Mouse (Mus musculus) retina, embryonic 14.5 days (tissue): Measurements from ENCODE around the gene Xrcc5.

Experiments used
- DNase-seq: peaks from one replicate; pipeline ENCODE4 v3.0.0-alpha.2; 2015; ENCODE audit warnings: low spot score

Xrcc5 gene

GRCm38 (mm10) chr1:72315447-72315846, 8.2 kb downstream of the Xrcc5 start:
- DNase-seq, result no peak

DNA sequence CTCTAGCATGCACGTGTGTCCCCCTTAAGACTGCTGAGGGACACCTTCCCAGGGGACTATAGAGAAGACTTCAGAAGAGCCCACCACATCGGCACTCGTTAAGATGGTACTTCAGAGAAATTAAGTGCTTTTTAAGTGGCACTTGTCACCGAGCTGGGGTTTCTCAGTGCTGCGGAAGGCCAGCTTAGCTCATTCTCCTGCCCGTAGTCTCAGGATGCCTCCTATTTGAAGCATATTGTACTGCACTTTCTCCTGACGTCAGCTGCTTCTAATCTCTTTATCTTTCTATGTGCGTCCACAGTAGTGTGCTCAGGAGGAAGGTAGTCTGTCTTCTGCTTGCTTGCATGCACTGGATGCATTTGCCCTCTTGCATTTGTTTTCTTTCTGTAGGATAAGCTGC, 9.2 kb downstream of the Xrcc5 start:
- DNase-seq, result no peak

DNA sequence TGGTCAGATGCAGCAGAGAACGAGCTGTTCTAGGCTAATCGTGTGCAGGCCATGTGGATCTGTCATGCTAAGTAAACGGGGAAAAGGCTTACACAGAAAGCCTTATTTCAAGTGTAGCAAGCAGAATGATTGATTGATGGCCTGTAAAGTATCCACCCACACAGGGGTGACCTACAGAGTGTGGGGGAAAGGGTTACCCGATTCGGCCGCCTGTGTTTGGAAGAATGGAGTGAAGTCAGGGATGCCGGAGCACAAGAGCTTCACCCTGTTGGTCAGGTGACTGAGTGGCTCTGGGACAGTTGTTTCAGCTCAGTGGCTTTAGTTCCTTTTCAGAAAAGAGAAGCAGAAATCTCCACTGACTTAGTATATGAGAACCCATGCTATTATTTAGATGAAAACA, 9.7 kb downstream of the Xrcc5 start:
- DNase-seq, result no peak

- DNase-seq, result no peak
Measured at GRCm38 (mm10) chr1:72320759-72321158, 13.5 kb downstream of the Xrcc5 start.

DNA sequence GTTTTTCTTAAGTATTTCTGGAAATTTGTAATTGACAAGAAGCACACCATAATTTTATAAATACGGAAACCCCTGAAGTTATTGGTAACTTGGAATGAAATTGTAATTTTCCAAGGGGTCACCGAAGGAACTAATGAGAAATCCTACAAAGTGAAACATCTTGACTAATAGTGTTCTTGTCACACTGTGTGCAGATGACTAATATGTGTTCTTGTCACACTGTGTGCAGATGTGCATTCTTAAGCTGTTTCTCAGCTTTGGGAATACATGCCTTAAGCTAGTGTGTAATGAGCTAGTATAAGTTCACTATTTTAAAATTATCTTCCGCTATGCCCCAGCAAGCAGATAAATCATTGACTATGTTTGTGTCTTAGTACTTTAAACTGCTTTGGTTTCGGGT, 16.0 kb downstream of the Xrcc5 start:
- DNase-seq, result no peak

DNA sequence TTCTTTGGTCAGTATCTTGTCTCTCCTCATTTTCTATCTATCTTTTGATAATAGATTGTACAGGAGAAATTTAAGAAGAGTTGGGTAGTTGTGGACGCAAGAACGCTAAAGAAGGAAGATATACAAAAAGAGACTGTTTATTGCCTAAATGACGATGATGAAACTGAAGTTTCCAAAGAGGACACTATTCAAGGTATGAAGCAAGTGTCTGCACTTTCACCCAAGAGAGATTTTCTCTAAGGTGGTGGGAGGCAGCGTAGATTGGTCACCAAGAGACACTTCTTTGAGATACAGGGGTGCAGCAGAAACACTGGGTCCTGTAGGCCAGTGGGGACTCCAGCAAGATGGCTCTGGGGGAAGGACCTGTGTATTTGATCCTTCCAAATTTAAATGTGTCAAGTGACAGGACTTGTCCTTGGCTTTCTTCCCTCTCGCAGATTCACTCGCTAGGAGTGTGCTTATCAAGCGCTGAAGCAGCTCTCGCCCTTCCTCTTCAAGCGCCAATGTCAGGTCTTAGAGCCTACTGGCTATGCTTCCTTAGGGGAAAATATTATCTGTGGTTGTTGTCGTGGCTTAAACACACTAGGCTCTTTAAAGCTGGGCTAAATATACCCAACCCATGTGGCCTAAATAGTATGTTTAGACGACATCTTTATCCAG, 19.1 kb downstream of the Xrcc5 start:
- DNase-seq, result no peak

DNA sequence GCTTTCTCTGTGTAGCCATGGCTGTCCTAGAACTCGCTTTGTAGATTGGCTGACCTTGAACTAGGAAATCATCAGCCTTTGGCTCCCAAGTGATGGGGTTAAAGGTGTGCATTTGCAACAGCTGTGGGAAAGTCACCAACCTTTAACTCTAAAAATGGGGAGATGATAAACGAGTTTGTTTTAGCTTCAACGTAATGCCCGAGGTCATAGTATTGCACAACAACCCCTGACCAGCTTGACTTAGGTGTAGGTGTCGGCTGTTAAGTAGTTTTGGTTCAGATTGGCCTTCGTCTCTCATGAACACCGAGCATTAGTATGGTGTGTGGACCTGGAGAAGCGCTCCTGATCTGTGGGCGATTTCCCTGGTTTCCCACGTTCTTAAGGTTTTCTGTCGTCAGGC, 27.6 kb downstream of the Xrcc5 start:
- DNase-seq, result no peak

- no peak for DNase-seq
Measured at GRCm38 (mm10) chr1:72336780-72337179, 29.6 kb downstream of the Xrcc5 start.

GRCm38 (mm10) chr1:72338341-72338740, 31.1 kb downstream of the Xrcc5 start:
- no peak for DNase-seq

DNA sequence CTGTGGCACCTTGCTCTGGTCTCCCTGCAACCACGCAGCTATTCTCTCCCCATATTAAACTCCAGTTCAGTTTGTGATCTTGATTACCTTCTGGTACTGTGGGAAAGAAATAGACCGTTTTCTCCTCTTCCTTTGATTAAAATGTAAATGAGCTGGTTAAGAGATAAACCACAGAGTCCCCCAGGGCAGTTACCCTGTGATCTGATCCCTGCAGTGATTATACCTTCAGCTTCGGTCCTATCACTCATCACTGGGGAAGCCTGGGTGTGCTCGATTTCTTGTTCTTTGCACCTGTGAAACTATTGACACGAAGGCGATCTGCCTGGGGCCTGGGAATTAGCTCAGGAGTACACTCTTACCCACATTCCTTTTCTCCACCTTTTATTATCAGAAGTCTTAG, 40.7 kb downstream of the Xrcc5 start:
- DNase-seq, result no peak

GRCm38 (mm10) chr1:72354856-72355255, 47.6 kb downstream of the Xrcc5 start:
- no peak for DNase-seq

DNA sequence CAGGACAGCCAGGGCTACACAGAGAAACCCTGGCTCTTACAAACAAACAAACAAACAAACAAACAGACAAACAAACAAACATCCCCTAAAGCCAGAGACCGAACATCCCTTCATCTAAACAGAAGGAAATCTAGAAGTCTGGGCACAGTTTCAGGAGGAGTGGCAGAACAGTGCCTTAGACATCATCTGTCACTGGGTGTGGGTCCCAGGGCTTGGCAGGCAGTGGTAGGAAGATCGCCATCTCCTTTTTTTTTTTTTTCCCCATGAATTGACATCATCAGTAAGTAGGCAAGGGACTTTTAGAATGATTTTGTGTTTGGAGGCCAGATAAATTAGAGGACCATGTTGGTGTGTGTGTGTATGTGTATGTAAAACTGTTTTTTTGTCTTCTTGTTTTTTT, 51.0 kb downstream of the Xrcc5 start:
- no peak for DNase-seq

GRCm38 (mm10) chr1:72359462-72359861, 52.2 kb downstream of the Xrcc5 start:
- DNase-seq, result no peak

DNA sequence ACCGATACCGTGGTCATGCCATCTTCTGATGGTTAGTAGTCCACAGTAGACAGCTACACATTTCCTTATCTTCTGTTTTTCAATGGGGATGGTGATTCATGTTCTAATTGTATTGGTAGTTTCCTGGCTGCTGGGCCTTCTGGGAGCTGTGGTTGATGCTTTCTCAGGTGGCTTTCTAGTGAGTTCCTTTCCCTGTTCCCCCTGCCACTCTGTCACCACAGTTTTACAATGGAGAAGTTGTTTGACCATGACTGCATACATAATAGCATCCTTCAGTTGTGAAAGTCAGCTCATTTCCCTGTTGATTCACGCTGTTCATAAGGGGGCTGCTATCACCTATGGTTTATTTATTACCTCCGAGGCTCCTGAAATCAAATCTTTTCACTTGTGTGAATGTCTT, 53.6 kb downstream of the Xrcc5 start:
- no peak for DNase-seq

- no peak for DNase-seq
Measured at GRCm38 (mm10) chr1:72364661-72365060, 57.4 kb downstream of the Xrcc5 start.

- no peak for DNase-seq
Measured at GRCm38 (mm10) chr1:72372512-72372911, 65.3 kb downstream of the Xrcc5 start.

DNA sequence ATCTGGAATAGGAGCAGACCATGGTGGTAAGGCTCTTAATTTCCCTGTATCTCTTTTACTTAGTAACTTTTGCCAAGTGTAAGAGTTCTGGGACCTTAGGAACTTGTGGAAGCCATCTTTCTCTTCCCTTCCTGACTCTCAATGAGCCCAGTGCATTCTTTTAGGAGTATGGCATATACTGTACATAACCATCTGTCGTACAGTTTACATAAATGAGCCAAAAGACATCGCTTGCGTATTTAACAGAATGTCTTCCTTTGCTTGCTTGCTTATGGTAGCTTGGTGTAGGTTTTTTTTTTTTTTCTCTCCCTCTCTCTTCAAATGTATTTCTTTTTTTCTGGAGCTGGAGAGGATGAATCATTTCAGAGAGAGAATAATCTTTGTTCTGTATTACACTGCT, 65.7 kb downstream of the Xrcc5 start:
- no peak for DNase-seq

DNA sequence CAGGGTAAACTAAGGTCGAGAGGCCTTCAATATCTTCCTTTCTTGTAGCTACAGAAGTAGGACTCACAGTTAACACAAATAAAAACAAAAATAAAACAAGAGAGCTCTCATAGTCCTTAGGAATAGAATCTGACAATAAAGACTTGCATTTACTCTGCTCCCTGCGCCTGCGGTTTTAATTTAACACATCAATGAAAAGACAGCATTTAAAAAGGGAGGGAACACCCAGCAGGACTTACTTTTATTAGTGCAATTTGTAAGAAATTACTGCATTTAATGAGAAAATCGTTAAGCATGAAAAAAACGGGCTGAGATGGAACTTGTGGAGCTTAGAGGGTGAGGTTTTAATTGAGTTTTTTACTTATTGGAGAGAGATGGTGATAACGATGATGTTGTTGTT, 66.4 kb downstream of the Xrcc5 start:
- no peak for DNase-seq

DNA sequence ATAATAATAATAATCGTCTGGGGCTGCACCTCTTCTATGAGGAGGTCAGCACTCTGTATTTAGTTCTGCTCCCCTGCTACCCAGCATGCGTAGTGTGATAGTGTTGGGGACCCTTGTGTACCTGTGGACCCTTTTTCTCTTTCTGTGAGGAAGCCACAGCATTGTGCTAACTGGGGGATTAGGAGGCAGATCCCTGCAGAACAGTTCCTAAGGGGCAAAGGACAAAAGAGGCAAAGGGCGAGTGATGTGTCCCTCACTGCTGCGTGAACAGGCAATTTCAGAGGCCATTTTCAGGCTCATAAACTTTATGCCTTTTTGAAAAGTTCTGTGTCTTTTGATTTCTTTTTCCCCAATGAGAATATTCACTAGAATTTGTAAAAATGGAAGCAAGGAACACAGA, 66.8 kb downstream of the Xrcc5 start:
- DNase-seq, result no peak

DNA sequence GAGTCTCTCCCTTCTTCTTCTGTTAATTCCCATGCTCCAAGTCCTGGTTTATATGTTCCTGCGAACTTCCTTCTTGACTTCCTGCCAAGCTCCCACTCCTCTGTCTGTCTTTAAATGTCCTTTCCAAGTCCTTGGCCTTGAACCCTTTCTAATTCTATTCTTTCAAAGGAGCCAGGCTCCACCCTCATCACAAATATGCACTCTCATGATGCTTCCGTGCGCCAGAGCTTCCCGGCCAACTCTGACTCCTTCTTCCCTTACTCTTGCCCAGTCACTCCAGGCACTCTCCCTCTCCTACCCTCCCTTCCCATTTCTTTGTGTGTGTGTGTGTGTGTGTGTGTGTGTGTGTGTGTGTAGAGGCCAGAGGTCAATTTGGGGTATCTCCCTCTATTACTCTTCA, 70.9 kb downstream of the Xrcc5 start:
- DNase-seq, result no peak

DNA sequence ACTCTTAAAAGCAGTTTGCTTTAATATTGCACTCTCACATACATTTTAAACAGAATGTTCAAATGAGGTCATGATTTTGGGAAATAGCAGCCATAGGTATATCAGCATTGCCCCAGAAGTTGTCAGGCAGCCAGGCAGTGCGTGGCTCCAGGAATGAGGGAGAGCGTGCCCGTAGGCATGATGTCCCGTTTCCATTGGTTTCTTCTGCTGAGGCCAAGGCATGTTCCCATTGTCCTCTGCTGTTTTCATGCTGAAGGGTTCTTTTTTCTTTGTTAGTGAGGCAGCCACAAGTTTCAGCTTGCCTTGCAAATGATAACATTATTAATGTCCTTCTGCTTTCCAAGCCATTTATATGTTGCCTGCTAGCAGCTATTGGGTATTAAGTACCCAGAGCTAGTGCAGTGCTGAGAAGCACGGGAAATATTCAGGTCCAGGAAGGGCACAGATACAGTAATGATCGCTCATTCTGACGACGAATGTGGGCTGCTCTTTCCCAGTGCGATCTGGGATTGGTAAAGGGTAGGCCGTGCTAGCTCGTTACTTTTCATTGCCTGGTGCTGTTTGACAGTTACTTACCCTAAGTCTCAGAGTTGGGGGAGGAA, 72.6 kb downstream of the Xrcc5 start:
- DNase-seq, result no peak

DNA sequence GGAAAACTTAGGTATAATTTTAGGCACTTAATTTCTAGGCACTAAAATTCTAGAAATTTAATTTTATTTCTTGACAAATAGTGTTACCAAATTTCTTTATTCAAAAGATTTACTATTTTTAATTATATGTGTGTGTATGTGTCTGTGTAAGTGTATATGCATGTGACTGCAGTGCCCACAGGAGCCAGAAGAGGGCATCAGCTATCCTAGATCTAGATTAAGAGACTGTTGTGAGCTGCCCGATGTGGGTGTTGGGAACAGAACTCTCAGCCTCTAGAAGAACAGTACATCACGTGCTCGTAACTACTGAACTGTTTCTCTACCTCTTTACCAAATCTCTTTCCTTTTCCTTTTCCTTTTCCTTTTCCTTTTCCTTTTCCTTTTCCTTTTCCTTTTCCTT, 73.3 kb downstream of the Xrcc5 start:
- no peak for DNase-seq

- DNase-seq, result no peak
Measured at GRCm38 (mm10) chr1:72383056-72383455, 75.8 kb downstream of the Xrcc5 start.

DNA sequence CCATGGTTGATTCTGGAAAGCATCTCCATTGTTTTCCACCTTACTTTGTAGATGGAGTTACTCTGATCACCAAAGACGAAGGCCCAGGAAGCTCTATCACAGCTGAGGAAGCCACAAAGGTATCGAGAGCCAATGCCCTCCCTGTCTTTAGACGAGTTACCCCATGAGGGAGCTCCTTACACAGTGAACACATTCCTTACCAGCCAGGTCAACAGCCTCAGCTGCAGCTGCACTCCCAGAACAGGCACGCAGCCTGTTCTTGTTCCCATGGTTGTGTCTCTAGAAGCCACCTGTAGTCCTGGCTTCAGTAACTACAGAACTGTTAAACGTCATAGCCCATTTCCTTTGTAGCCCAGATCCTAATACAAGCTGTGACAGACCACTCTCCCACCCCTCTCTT, 76.4 kb downstream of the Xrcc5 start:
- DNase-seq, result peak; percentile 23
